Mouse (Mus musculus) urinary bladder, postnatal 36 days (tissue): ENCODE data around the gene Abca2.
A peak's percentile ranks its signal among the peaks of the same experiment; 100 is the strongest.

Experiments
- DNase-seq, 2 experiments: peaks; one replicate each; pipeline ENCODE4 v3.0.0; 2022; ENCODE audit warnings: low spot score in 2 of 2, mixed read lengths in 1 of 2

Gene Abca2

GRCm38 (mm10) chr2:25425481-25425880 is 3.0 kb upstream of the Abca2 start:
- DNase-seq: no peak

- peak; percentile 46 to 56 for DNase-seq
These were observed 1.7 kb upstream of the Abca2 start for GRCm38 (mm10) chr2:25426721-25427191.

GRCm38 (mm10) chr2:25427256-25427655 is 1.2 kb upstream of the Abca2 start:
- DNase-seq: no peak

- DNase-seq: no peak
These were observed 1.1 kb downstream of the Abca2 start for GRCm38 (mm10) chr2:25429435-25430180.

GRCm38 (mm10) chr2:25430395-25431233 is 2.1 kb downstream of the Abca2 start:
- DNase-seq: no peak

- DNase-seq: no peak
These were observed 2.9 kb downstream of the Abca2 start for GRCm38 (mm10) chr2:25431308-25431855.

- DNase-seq: no peak
These were observed 4.0 kb downstream of the Abca2 start for GRCm38 (mm10) chr2:25432326-25433098.

- no peak for DNase-seq
These were observed 4.6 kb downstream of the Abca2 start for GRCm38 (mm10) chr2:25433101-25433500.

GRCm38 (mm10) chr2:25434292-25434691 is 5.8 kb downstream of the Abca2 start:
- no peak for DNase-seq

GRCm38 (mm10) chr2:25436286-25436820 is 7.8 kb downstream of the Abca2 start:
- no peak for DNase-seq

- no peak for DNase-seq
These were observed 12.6 kb downstream of the Abca2 start for GRCm38 (mm10) chr2:25441067-25441466.

GRCm38 (mm10) chr2:25442682-25443081 is 14.2 kb downstream of the Abca2 start:
- DNase-seq: no peak

GRCm38 (mm10) chr2:25450853-25451647 is 22.5 kb downstream of the Abca2 start:
- no peak for DNase-seq

GRCm38 (mm10) chr2:25452951-25453350 is 24.4 kb downstream of the Abca2 start:
- DNase-seq: no peak

GRCm38 (mm10) chr2:25456205-25456953 is 27.9 kb downstream of the Abca2 start, which contains the start of gene Clic3:
Gene Clic3, plus strand, starts transcription at chr2:25456838.
- peak; percentile 50 to 51 for DNase-seq

- no peak for DNase-seq
These were observed 28.8 kb downstream of the Abca2 start for GRCm38 (mm10) chr2:25457022-25457896.

- peak; percentile 52 to 73 for DNase-seq
These were observed 30.4 kb downstream of the Abca2 start for GRCm38 (mm10) chr2:25458911-25459310.

- peak in 1 of 2 experiments; percentile 13 for DNase-seq
These were observed 31.6 kb downstream of the Abca2 start for GRCm38 (mm10) chr2:25460135-25460534.
